Mouse (Mus musculus): ENCODE data around the gene Fam129a. TPM values are rescaled to one million over a fixed set of nuclear protein-coding genes. Genes with fewer than 3 reads are reported as not detected.

Fam129a gene
- polyA plus RNA-seq, 1 experiment from 2014 or later = 1.3 TPM

DNA sequence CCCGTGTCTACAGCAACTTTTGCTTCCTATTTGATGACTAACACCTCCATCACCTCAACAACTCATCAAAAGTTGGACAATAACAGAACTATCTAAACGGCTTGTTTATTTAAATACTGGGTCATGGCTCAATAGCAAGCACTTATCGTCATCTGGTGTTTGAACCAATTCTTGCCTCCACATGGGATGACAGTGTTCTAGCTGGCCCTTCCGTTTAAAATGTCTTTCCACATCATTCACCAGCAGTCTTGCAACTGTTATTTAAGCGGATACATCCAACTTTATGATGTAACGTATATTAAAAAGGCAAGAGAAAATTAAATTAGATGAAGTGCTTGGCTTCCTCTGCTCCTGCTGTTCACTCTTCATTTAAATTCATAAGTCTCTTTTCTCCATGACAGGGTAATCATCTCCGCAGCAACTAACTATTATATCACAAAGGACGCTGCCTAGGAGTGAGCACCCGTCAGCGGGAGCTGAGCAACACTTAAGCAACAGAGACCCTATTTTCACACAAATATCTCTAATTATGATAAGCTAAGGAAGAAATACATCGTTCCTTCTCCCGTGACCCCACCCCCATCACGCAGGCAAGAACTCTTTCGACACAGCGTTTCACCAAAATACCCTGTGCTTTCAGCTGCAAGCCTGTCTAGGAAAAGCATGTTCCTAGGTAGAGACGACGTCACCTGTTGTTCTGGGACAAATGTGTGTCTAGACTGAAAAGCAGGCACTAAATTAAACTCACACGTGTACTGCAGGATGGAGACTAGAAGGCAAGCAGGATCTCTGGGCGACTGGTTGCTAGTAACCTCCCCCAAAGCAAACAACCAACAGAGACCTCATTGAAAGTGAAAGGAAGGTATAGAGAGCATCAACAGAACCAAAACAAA lies 20.2 kb upstream of the Fam129a start:
- Histone ChIP-seq H3K27me3 (ENCODE audit: control insufficient read depth, insufficient read depth, low read length) (no peaks in the 10 kb centered on the region), H3K4me1 (replicated peaks; ENCODE audit: control insufficient read depth, insufficient read depth, low read length) (0 out of 2 replicates have a peak, but pooled peaks cover 2% of the 10 kb centered on the region), H3K4me3 (ENCODE audit: low read depth, low read length) (no peak overlapping the region), H3K9ac (ENCODE audit: low read length) (no peak overlapping the region), H3K4me2 (ENCODE audit: low read depth, low read length, severe bottlenecking) (no peak overlapping the region), H3K27ac (ENCODE audit: low read depth, low read length) (no peak overlapping the region), H3K9me3 (ENCODE audit: control insufficient read depth, low read length) (no peaks in the 10 kb centered on the region), H3K36me3 (ENCODE audit: control insufficient read depth, insufficient read depth, low read length) (no peaks in the 10 kb centered on the region)
- 51% methylated on average over 19 of the region's 19 CpGs for WGBS
- ATAC-seq (replicated peaks; ENCODE audit: low FRiP score) = no peak
- DNase-seq (ENCODE audit: low spot score) = no peak

- Histone ChIP-seq H3K36me3 (ENCODE audit: control insufficient read depth, insufficient read depth, low read length) (no peaks in the 10 kb centered on the region), H3K4me2 (ENCODE audit: low read depth, low read length, severe bottlenecking) (no peak overlapping the region), H3K27ac (ENCODE audit: low read depth, low read length) (no peak overlapping the region), H3K9me3 (ENCODE audit: control insufficient read depth, low read length) (no peaks in the 10 kb centered on the region), H3K9ac (ENCODE audit: low read length) (no peak overlapping the region), H3K27me3 (ENCODE audit: control insufficient read depth, insufficient read depth, low read length) (no peaks in the 10 kb centered on the region), H3K4me1 (replicated peaks; ENCODE audit: control insufficient read depth, insufficient read depth, low read length) (no peaks in the 10 kb centered on the region), H3K4me3 (ENCODE audit: low read depth, low read length) (no peak overlapping the region)
- 61% methylated on average over 11 of the region's 11 CpGs for WGBS
- ATAC-seq (replicated peaks; ENCODE audit: low FRiP score) = no peak
- no peak for DNase-seq (ENCODE audit: low spot score)
Observed at GRCm38 (mm10) chr1:151560536-151560935, 10.4 kb upstream of the Fam129a start.

DNA sequence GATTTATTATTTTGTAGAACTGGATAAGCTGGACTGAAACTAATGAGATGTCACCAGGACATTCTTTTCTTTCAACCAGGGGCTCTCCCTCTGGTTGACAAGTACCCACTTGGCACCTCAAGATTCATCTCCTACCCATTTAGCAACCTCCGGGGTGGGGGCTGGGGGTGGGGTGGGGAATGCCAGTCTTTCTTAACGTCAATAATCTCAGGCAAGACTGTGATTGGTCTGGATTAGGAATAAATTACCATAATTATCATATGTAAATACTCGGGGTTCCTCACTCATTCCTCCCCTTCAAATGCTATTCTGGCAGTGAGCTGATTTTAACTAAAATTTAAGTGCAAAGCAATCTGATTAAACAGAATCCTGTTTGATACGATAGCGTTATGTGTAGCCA lies 7.6 kb upstream of the Fam129a start:
- H3K9me3 ChIP-seq (ENCODE audit: control insufficient read depth, low read length) = no peaks in the 10 kb centered on the region
- H3K4me1 ChIP-seq (replicated peaks; ENCODE audit: control insufficient read depth, insufficient read depth, low read length) = no peaks in the 10 kb centered on the region
- H3K4me2 ChIP-seq (ENCODE audit: low read depth, low read length, severe bottlenecking) = no peak overlapping the region
- no peaks in the 10 kb centered on the region for H3K27me3 ChIP-seq (ENCODE audit: control insufficient read depth, insufficient read depth, low read length)
- 71% methylated on average over 5 of the region's 5 CpGs for WGBS
- no peak overlapping the region for H3K9ac ChIP-seq (ENCODE audit: low read length)
- no peak overlapping the region for H3K4me3 ChIP-seq (ENCODE audit: low read depth, low read length)
- H3K27ac ChIP-seq (ENCODE audit: low read depth, low read length) = no peak overlapping the region
- no peak for DNase-seq (ENCODE audit: low spot score)
- ATAC-seq (replicated peaks; ENCODE audit: low FRiP score) = no peak
- H3K36me3 ChIP-seq (ENCODE audit: control insufficient read depth, insufficient read depth, low read length) = no peaks in the 10 kb centered on the region

DNA sequence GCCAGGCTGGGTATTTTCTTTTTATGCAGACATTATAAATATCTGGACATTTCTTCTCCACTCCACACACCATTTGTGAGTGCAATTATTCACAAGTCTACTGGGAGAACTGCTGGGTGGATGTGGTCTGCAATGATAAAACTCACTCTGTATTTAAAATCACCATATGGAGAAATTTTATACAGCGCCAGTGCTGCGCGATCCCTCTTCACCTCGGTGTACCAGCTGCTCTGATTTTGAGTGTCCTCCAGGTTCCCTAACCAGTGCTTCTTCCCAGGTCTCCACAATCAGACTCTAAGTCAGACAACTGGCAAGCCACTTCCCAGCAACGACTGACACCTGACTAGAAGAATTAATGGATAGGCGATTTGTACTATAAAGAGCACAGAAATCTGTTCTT lies 7.1 kb upstream of the Fam129a start:
- H3K27ac ChIP-seq (ENCODE audit: low read depth, low read length) = no peak overlapping the region
- H3K4me2 ChIP-seq (ENCODE audit: low read depth, low read length, severe bottlenecking) = no peak overlapping the region
- no peak overlapping the region for H3K9ac ChIP-seq (ENCODE audit: low read length)
- ATAC-seq (replicated peaks; ENCODE audit: low FRiP score) (no peak), DNase-seq (ENCODE audit: low spot score) (no peak)
- no peak overlapping the region for H3K4me3 ChIP-seq (ENCODE audit: low read depth, low read length)
- no peaks in the 10 kb centered on the region for H3K27me3 ChIP-seq (ENCODE audit: control insufficient read depth, insufficient read depth, low read length)
- no peaks in the 10 kb centered on the region for H3K9me3 ChIP-seq (ENCODE audit: control insufficient read depth, low read length)
- H3K36me3 ChIP-seq (ENCODE audit: control insufficient read depth, insufficient read depth, low read length) = no peaks in the 10 kb centered on the region
- H3K4me1 ChIP-seq (replicated peaks; ENCODE audit: control insufficient read depth, insufficient read depth, low read length) = no peaks in the 10 kb centered on the region
- whole genome bisulfite sequencing = 55% methylated on average over 6 of the region's 6 CpGs

GRCm38 (mm10) chr1:151564377-151564776 lies 6.6 kb upstream of the Fam129a start:
- no peaks in the 10 kb centered on the region for H3K27me3 ChIP-seq (ENCODE audit: control insufficient read depth, insufficient read depth, low read length)
- H3K9me3 ChIP-seq (ENCODE audit: control insufficient read depth, low read length) = no peaks in the 10 kb centered on the region
- H3K9ac ChIP-seq (ENCODE audit: low read length) = no peak overlapping the region
- no peaks in the 10 kb centered on the region for H3K36me3 ChIP-seq (ENCODE audit: control insufficient read depth, insufficient read depth, low read length)
- no peak overlapping the region for H3K27ac ChIP-seq (ENCODE audit: low read depth, low read length)
- H3K4me3 ChIP-seq (ENCODE audit: low read depth, low read length) = no peak overlapping the region
- ATAC-seq (replicated peaks; ENCODE audit: low FRiP score) = peak; percentile 84
- peak; percentile 85 for DNase-seq (ENCODE audit: low spot score)
- 19% methylated on average over 12 of the region's 12 CpGs for WGBS
- no peaks in the 10 kb centered on the region for H3K4me1 ChIP-seq (replicated peaks; ENCODE audit: control insufficient read depth, insufficient read depth, low read length)
- H3K4me2 ChIP-seq (ENCODE audit: low read depth, low read length, severe bottlenecking) = no peak overlapping the region

- 78% methylated on average over 7 of the region's 7 CpGs for WGBS
- peaks cover 8% of the 10 kb centered on the region; the same call in 1 of the 2 replicates for H3K4me1 ChIP-seq (replicated peaks; ENCODE audit: control insufficient read depth, insufficient read depth, low read length)
- H3K36me3 ChIP-seq (ENCODE audit: control insufficient read depth, insufficient read depth, low read length) = no peaks in the 10 kb centered on the region
- no peak overlapping the region for H3K9ac ChIP-seq (ENCODE audit: low read length)
- ATAC-seq (replicated peaks; ENCODE audit: low FRiP score) = no peak
- H3K4me2 ChIP-seq (ENCODE audit: low read depth, low read length, severe bottlenecking) = no peak overlapping the region
- H3K9me3 ChIP-seq (ENCODE audit: control insufficient read depth, low read length) = no peaks in the 10 kb centered on the region
- no peak for DNase-seq (ENCODE audit: low spot score)
- no peak overlapping the region for H3K4me3 ChIP-seq (ENCODE audit: low read depth, low read length)
- H3K27ac ChIP-seq (ENCODE audit: low read depth, low read length) = no peak overlapping the region
- peaks cover 15% of the 10 kb centered on the region; the same call in 1 of the 2 replicates for H3K27me3 ChIP-seq (ENCODE audit: control insufficient read depth, insufficient read depth, low read length)
Observed at GRCm38 (mm10) chr1:151568682-151569081, 2.3 kb upstream of the Fam129a start.

GRCm38 (mm10) chr1:151571838-151572578 lies 1.0 kb downstream of the Fam129a start:
- H3K27ac ChIP-seq (ENCODE audit: low read depth, low read length) = no peak overlapping the region
- ATAC-seq (replicated peaks; ENCODE audit: low FRiP score) (no peak), DNase-seq (ENCODE audit: low spot score) (no peak)
- H3K4me2 ChIP-seq (ENCODE audit: low read depth, low read length, severe bottlenecking) = peak overlapping the region; percentile 63
- 20% methylated on average over 10 of the region's 10 CpGs for WGBS
- peaks cover 15% of the 10 kb centered on the region; the same call in 1 of the 2 replicates for H3K27me3 ChIP-seq (ENCODE audit: control insufficient read depth, insufficient read depth, low read length)
- H3K4me3 ChIP-seq (ENCODE audit: low read depth, low read length) = peak overlapping the region; percentile 30
- H3K4me1 ChIP-seq (replicated peaks; ENCODE audit: control insufficient read depth, insufficient read depth, low read length) = peaks cover 8% of the 10 kb centered on the region; the same call in 1 of the 2 replicates
- H3K9ac ChIP-seq (ENCODE audit: low read length) = peak overlapping the region; percentile 35
- no peaks in the 10 kb centered on the region for H3K36me3 ChIP-seq (ENCODE audit: control insufficient read depth, insufficient read depth, low read length)
- no peaks in the 10 kb centered on the region for H3K9me3 ChIP-seq (ENCODE audit: control insufficient read depth, low read length)

- no peak for ATAC-seq (replicated peaks; ENCODE audit: low FRiP score)
- Histone ChIP-seq H3K4me3 (ENCODE audit: low read depth, low read length) (no peak overlapping the region), H3K4me1 (replicated peaks; ENCODE audit: control insufficient read depth, insufficient read depth, low read length) (peaks cover 8% of the 10 kb centered on the region; the same call in 1 of the 2 replicates), H3K27ac (ENCODE audit: low read depth, low read length) (no peak overlapping the region), H3K36me3 (ENCODE audit: control insufficient read depth, insufficient read depth, low read length) (no peaks in the 10 kb centered on the region), H3K27me3 (ENCODE audit: control insufficient read depth, insufficient read depth, low read length) (peaks cover 15% of the 10 kb centered on the region; the same call in 1 of the 2 replicates), H3K9me3 (ENCODE audit: control insufficient read depth, low read length) (no peaks in the 10 kb centered on the region), H3K4me2 (ENCODE audit: low read depth, low read length, severe bottlenecking) (no peak overlapping the region), H3K9ac (ENCODE audit: low read length) (no peak overlapping the region)
- WGBS = 81% methylated on average over 7 of the region's 7 CpGs
- DNase-seq (ENCODE audit: low spot score) = no peak
Observed at GRCm38 (mm10) chr1:151572601-151573320, 1.8 kb downstream of the Fam129a start.
